9 mouse cellular contexts compared by ENCODE assay signal in genomic region chr6:47978897-47979368, GRCm38 (mm10). TPM values are rescaled to one million over a fixed set of nuclear protein-coding genes. Genes with fewer than 3 reads are reported as not detected.
A peak's percentile ranks its signal among the peaks of the same experiment; 100 is the strongest.
DNase-seq lines count a peak whose midpoint lies in the region; ATAC-seq and TF ChIP-seq lines count a peak whose summit lies in the region.
"Had no signal": no experiment of that assay in that cellular context is flagged by ENCODE, and none has a peak within 500 bp of the region (broad histone marks: within the 10 kb centered on the region; RNA-seq: fewer than 3 reads in every experiment).

No protein-coding gene starts in this region.

- H3K9me3 ChIP-seq in heart, embryonic 13.5 days = no peaks in the 10 kb centered on the region
- no peaks in the 10 kb centered on the region for H3K9me3 ChIP-seq in liver, embryonic 11.5 days (ENCODE audit: control insufficient read depth, low read length)
- no peaks in the 10 kb centered on the region for H3K9me3 ChIP-seq in stomach, embryonic 16.5 days (replicated peaks; ENCODE audit: control insufficient read depth, low read length)

- no peak overlapping the region for H3K9ac ChIP-seq in heart, embryonic 13.5 days
- H3K9ac ChIP-seq in liver, embryonic 11.5 days (ENCODE audit: low read depth, low read length) = no peak overlapping the region
- H3K9ac ChIP-seq in stomach, embryonic 16.5 days (ENCODE audit: low read length) = no peak overlapping the region

- no peak for TF ChIP-seq POLR2A in bone marrow, adult 2 months (IDR thresholded peaks at IDR 0.05; ENCODE audit: borderline replicate concordance, control insufficient read depth, low read depth, low read length)
- TF ChIP-seq POLR2A in embryonic fibroblast, embryonic 13.5 days (IDR thresholded peaks at IDR 0.05; ENCODE audit: low read depth, low read length) = no peak

- 0 out of 2 replicates have a peak, but pooled peaks have one; percentile 9 for TF ChIP-seq CTCF in bone marrow, adult 2 months (IDR thresholded peaks at IDR 0.05; ENCODE audit: control insufficient read depth, insufficient read depth, low read length)
- TF ChIP-seq CTCF in embryonic fibroblast, embryonic 13.5 days (IDR thresholded peaks at IDR 0.05; ENCODE audit: borderline replicate concordance, insufficient read depth, low read length) = no peak

- no peak overlapping the region for H3K27ac ChIP-seq in bone marrow, adult 2 months (ENCODE audit: control insufficient read depth, insufficient read depth, low read depth, low read length, poor library complexity)
- peak overlapping the region; percentile 81 for H3K27ac ChIP-seq in embryonic fibroblast, embryonic 13.5 days (ENCODE audit: insufficient read depth, low read length)
- 0 out of 2 replicates have a peak overlapping the region, but pooled peaks have one; percentile 45 for H3K27ac ChIP-seq in heart, embryonic 13.5 days (replicated peaks)
- no peak overlapping the region for H3K27ac ChIP-seq in liver, embryonic 11.5 days (ENCODE audit: low read depth, low read length)
- peak overlapping the region; percentile 16; the same call in 1 of the 2 replicates for H3K27ac ChIP-seq in stomach, embryonic 16.5 days (ENCODE audit: low read length)
- H3K27ac ChIP-seq: macrophage had no signal

- H3K4me3 ChIP-seq in bone marrow, adult 2 months (replicated peaks; ENCODE audit: control insufficient read depth, low read depth, low read length) = no peak overlapping the region
- H3K4me3 ChIP-seq in embryonic fibroblast, embryonic 13.5 days (ENCODE audit: insufficient read depth, low read length) = no peak overlapping the region
- H3K4me3 ChIP-seq in heart, embryonic 13.5 days = no peak overlapping the region
- no peak overlapping the region for H3K4me3 ChIP-seq in liver, embryonic 11.5 days (ENCODE audit: low read depth, low read length)
- no peak overlapping the region for H3K4me3 ChIP-seq in stomach, embryonic 16.5 days (replicated peaks; ENCODE audit: low read length)

- H3K4me2 ChIP-seq in heart, embryonic 13.5 days = no peak overlapping the region
- no peak overlapping the region for H3K4me2 ChIP-seq in liver, embryonic 11.5 days
- H3K4me2 ChIP-seq in stomach, embryonic 16.5 days (ENCODE audit: low read depth, low read length) = no peak overlapping the region

- DNase-seq in CD8-positive naive resting alpha-beta T cell, adult 2 months (ENCODE audit: low read depth in 2 of 2, low spot score in 2 of 2) = peak; percentile 32 to 50
- DNase-seq in kidney, postnatal 10 days = peak; percentile 77
- peak; percentile 82 for DNase-seq in liver, embryonic 11.5 days (ENCODE audit: low spot score)
- peak; percentile 62 for DNase-seq in neural tube, embryonic 10.5 days (ENCODE audit: extremely low spot score, low spot score)

- H3K27me3 ChIP-seq in heart, embryonic 13.5 days (replicated peaks) = peaks cover 79% of the 10 kb centered on the region
- H3K27me3 ChIP-seq in liver, embryonic 11.5 days (replicated peaks; ENCODE audit: control insufficient read depth, insufficient read depth, low read length) = no peaks in the 10 kb centered on the region
- H3K27me3 ChIP-seq in stomach, embryonic 16.5 days (ENCODE audit: control insufficient read depth, insufficient read depth, low read length) = no peaks in the 10 kb centered on the region

- ATAC-seq in heart, embryonic 13.5 days (ENCODE audit: extremely low read depth, insufficient number of reproducible peaks, low FRiP score, low TSS enrichment) = no peak
- ATAC-seq in liver, embryonic 11.5 days (replicated peaks; ENCODE audit: low FRiP score) = peak; percentile 97
- peak; percentile 87; the same call in 1 of the 2 replicates for ATAC-seq in stomach, embryonic 16.5 days (ENCODE audit: insufficient read depth, low FRiP score)

- no peaks in the 10 kb centered on the region for H3K36me3 ChIP-seq in heart, embryonic 13.5 days
- no peaks in the 10 kb centered on the region for H3K36me3 ChIP-seq in liver, embryonic 11.5 days (ENCODE audit: control insufficient read depth, insufficient read depth, low read length)
- H3K36me3 ChIP-seq in stomach, embryonic 16.5 days (ENCODE audit: control insufficient read depth, insufficient read depth, low read length) = no peaks in the 10 kb centered on the region

- 11% methylated on average over 6 of the region's 6 CpGs for WGBS in bone marrow, adult 2 months
- WGBS in heart, embryonic 13.5 days = 10% methylated on average over 6 of the region's 6 CpGs
- WGBS in liver, embryonic 11.5 days = 9% methylated on average over 6 of the region's 6 CpGs
- 16% methylated on average over 6 of the region's 6 CpGs for WGBS in stomach, embryonic 16.5 days

- H3K4me1 ChIP-seq in bone marrow, adult 2 months (ENCODE audit: control insufficient read depth, insufficient read depth, low read length) = no peaks in the 10 kb centered on the region; the same call in 1 of the 2 replicates
- no peaks in the 10 kb centered on the region for H3K4me1 ChIP-seq in embryonic fibroblast, embryonic 13.5 days (ENCODE audit: control insufficient read depth, insufficient read depth, low read length)
- H3K4me1 ChIP-seq in heart, embryonic 13.5 days = no peaks in the 10 kb centered on the region
- H3K4me1 ChIP-seq in liver, embryonic 11.5 days (replicated peaks; ENCODE audit: control insufficient read depth, insufficient read depth, low read length) = no peaks in the 10 kb centered on the region
- no peaks in the 10 kb centered on the region for H3K4me1 ChIP-seq in stomach, embryonic 16.5 days (ENCODE audit: control insufficient read depth, insufficient read depth, low read length)

RNA-seq across cellular contexts. Expression of gene Zfp956, which starts 25.7 kb away (rescaled TPM):
- 9.5 and 13.0 TPM in 2 replicates for polyA plus RNA-seq in bone marrow, adult 2 months (2011; ENCODE audit: insufficient read depth, insufficient read length, low replicate concordance, missing spikeins)
- polyA plus RNA-seq in embryonic fibroblast, embryonic 13.5 days (2011; ENCODE audit: insufficient read length, low read depth, missing spikeins) = 3.7 and 4.2 TPM in 2 replicates
- polyA plus RNA-seq in heart, embryonic 13.5 days (2015; fragmentation: Nextera tagmentation; extraction: Ambion mirVana) = 2.4 and 2.8 TPM in 2 replicates
- polyA plus RNA-seq in liver, embryonic 11.5 days (2014; fragmentation: Nextera tagmentation; extraction: Ambion mirVana) = 6.0 and 9.4 TPM in 2 replicates
- 9.0 and 9.2 TPM in 2 replicates for polyA plus RNA-seq in stomach, embryonic 16.5 days (2015; fragmentation: Nextera tagmentation; extraction: Ambion mirVana)

RNA-seq across cellular contexts. Expression of gene Zfp212, which starts 58.7 kb away (rescaled TPM):
- 9.0 and 12.3 TPM in 2 replicates for polyA plus RNA-seq in bone marrow, adult 2 months (2011; ENCODE audit: insufficient read depth, insufficient read length, low replicate concordance, missing spikeins)
- 8.5 and 8.9 TPM in 2 replicates for polyA plus RNA-seq in embryonic fibroblast, embryonic 13.5 days (2011; ENCODE audit: insufficient read length, low read depth, missing spikeins)
- polyA plus RNA-seq in heart, embryonic 13.5 days (2015; fragmentation: Nextera tagmentation; extraction: Ambion mirVana) = 8.9 and 9.2 TPM in 2 replicates
- 9.5 and 9.8 TPM in 2 replicates for polyA plus RNA-seq in liver, embryonic 11.5 days (2014; fragmentation: Nextera tagmentation; extraction: Ambion mirVana)
- polyA plus RNA-seq in stomach, embryonic 16.5 days (2015; fragmentation: Nextera tagmentation; extraction: Ambion mirVana) = 13.7 and 14.0 TPM in 2 replicates

Comparison
In these comparisons a context has a peak if more than half of its experiments do, and no peak if none do; other contexts are left out.
1. H3K27ac ChIP-seq: peak in embryonic fibroblast, embryonic 13.5 days (single experiment), heart, embryonic 13.5 days (single experiment) and stomach, embryonic 16.5 days (single experiment); none in bone marrow, adult 2 months (single experiment) and liver, embryonic 11.5 days (single experiment).
2. Peak in every context shown above with its lines, with median percentiles within 50 percentile points of each other: DNase-seq.